Mouse (Mus musculus) kidney, adult 2 months (tissue): Measurements from ENCODE around the gene Rpl19.

ENCODE experiments used
- CTCF ChIP-seq: fragments of 200-500 bp; conservative IDR thresholded peaks from 2 replicates; pipeline ENCODE4 v1.5.1; 2011; ENCODE audit warnings: low read depth, mild to moderate bottlenecking, control low read depth, low read length, moderate library complexity, mixed read lengths; ENCODE audit not compliant: insufficient read depth, insufficient read length
- POLR2A ChIP-seq: fragments of 200-500 bp; IDR thresholded peaks from one replicate; pipeline ENCODE4 v1.6.1; 2011; ENCODE audit warnings: low read depth, low read length, control low read depth

DNA sequence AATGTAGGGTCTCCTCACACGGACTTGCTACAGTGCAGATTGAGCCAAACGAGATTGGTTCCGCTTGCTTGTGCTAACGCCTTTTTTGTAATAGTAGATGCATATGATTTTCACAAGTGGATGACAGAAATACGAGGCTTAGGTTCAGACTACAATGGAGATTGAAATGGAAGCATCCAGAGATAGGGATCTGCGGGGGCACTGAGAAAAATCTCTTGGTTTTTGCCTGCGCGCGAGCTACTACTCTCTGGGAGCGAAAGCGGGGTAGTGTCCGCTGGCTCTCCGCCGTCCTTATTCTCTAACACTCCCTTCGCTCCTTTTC is 301 bp upstream of the Rpl19 start:
- TF ChIP-seq CTCF (no peak), POLR2A (no peak)
